Mouse (Mus musculus): ENCODE measurements around the gene Lrrfip1. TPM values are rescaled to one million over a fixed set of nuclear protein-coding genes. Genes with fewer than 3 reads are reported as not detected.
A peak's percentile ranks its signal among the peaks of the same experiment; 100 is the strongest.

Gene Lrrfip1
- total RNA-seq, 2 experiments from 2014 or later = 29.4 to 42.4 TPM

DNA sequence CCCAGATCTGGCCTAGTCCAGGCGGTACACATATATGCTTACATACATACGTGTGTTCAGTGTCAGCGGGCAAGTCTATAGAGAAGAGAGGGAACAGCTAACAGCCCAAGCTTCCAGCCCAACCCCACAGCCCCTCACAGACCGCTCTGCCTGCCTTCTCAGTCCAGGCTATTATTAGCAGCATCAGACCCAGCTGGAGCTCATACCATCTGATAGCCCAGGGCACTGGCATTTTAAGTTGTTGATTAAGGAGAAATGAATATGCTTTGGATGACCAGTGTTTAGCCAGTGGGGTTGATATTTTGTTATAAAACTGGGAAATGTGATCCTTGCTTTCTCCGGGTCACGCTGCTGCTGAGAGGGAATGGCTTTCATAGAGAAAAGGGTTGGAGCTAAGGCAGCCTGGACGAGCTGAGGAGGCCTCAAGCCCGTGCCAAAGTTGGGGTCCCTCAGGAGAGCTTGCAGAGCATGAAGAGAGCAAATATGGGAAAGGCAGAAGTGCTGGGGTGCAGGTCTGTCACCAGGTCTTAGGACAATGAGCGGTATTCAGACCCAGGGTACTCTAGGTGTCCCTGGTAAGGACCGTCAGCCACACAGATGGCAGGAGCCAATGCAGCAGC is 73.2 kb downstream of the Lrrfip1 start:
- no peak for ATAC-seq (replicated peaks; ENCODE audit: low FRiP score, low TSS enrichment, poor library complexity, severe bottlenecking)

- ATAC-seq (replicated peaks; ENCODE audit: low FRiP score, low TSS enrichment, poor library complexity, severe bottlenecking) = no peak
Measured at GRCm38 (mm10) chr1:91076946-91077345, 78.4 kb downstream of the Lrrfip1 start.

DNA sequence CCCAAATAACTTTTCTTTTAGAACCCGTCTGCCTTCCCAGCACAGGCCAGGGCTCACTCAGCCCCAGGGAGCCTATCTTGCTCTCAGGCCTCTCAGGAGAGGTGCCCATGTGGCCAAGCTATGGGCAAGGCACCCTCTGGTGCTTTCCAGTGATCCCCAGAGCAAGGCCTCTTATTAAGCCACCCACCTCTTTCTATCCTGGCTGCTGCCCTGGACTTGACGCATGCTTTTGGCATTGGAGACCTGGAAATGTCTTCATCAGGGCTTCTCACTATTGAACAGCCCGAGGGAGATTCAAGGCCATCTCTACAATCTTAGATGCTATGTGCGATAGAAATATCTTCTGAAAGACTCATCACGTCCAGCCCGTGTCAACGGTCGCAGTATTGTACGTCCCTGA is 78.9 kb downstream of the Lrrfip1 start:
- no peak for ATAC-seq (replicated peaks; ENCODE audit: low FRiP score, low TSS enrichment, poor library complexity, severe bottlenecking)

GRCm38 (mm10) chr1:91077980-91078379 is 79.4 kb downstream of the Lrrfip1 start:
- no peak for ATAC-seq (replicated peaks; ENCODE audit: low FRiP score, low TSS enrichment, poor library complexity, severe bottlenecking)

DNA sequence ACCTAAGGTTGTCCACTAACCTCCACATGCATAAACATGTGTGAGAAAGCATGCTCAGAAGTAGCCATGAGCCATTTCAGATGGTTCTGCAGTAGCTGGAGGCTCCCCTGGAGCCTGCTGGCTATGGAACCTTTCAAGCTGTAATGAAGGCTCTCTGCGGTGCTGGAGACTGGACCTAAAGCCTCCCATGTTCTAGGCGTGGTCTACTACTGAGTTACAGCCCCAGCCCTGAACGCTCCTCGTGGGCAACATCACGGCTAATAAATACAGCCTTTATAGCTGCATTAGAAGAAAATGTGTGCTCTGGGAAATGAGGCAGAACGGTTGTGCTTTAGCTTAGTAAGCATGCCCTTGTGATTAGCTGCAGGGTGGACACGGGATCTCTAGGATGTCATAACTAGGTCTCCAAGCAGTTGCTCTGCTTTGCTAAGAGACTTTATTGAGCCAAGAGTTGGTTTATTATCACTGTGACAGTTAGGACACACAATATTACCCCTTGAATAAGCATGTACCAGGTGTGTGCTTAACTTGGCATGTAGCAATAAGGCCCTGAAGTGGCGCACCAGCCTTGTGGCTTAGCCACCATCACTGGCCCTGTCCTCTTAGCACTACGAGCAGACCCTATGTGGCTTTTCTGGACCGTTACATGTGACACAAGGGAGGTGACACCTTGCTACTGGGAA is 81.3 kb downstream of the Lrrfip1 start:
- ATAC-seq (replicated peaks; ENCODE audit: low FRiP score, low TSS enrichment, poor library complexity, severe bottlenecking) = no peak

DNA sequence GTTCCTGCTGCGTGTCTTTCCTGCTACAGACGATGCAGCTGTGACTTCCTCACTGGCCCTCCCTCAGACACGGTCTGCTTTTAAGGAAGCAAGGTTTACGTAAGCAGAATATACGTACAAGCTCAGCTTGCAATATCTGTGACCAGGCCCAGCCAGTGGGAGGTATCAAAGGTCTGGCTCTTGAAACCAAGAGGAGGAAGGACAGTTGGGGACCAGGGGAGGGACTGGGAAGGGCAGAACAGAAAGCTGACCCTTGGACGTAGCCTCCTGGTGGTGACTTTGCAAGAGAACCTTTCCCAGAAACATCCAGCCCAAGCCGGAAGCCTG is 81.8 kb downstream of the Lrrfip1 start:
- ATAC-seq (replicated peaks; ENCODE audit: low FRiP score, low TSS enrichment, poor library complexity, severe bottlenecking) = peak; percentile 48; the same call in 1 of the 2 replicates

DNA sequence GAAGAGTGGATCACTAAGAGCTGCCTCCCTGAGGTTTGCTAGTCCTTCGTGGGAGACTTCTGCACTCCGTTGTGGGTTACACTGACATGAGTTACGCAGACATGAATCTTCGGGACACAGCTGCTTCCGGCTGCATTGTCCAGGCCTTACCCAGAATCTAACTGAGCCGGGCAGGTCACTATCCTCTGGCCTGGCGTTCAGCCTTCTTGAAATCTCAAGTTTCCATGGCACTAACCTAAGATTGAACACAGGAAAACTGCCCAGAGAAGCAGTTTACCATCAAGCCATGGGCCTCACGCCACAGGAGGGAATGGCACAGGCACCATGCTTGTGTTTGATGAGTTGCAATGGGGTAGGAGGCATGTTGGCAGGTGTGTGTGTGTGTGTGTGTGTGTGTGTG is 85.8 kb downstream of the Lrrfip1 start:
- ATAC-seq (replicated peaks; ENCODE audit: low FRiP score, low TSS enrichment, poor library complexity, severe bottlenecking) = no peak

- no peak for ATAC-seq (replicated peaks; ENCODE audit: low FRiP score, low TSS enrichment, poor library complexity, severe bottlenecking)
Measured at GRCm38 (mm10) chr1:91085009-91085408, 86.5 kb downstream of the Lrrfip1 start.

- ATAC-seq (replicated peaks; ENCODE audit: low FRiP score, low TSS enrichment, poor library complexity, severe bottlenecking) = no peak
Measured at GRCm38 (mm10) chr1:91085686-91086085, 87.1 kb downstream of the Lrrfip1 start.

GRCm38 (mm10) chr1:91086325-91086724 is 87.8 kb downstream of the Lrrfip1 start:
- no peak for ATAC-seq (replicated peaks; ENCODE audit: low FRiP score, low TSS enrichment, poor library complexity, severe bottlenecking)

- ATAC-seq (replicated peaks; ENCODE audit: low FRiP score, low TSS enrichment, poor library complexity, severe bottlenecking) = no peak
Measured at GRCm38 (mm10) chr1:91086748-91087147, 88.2 kb downstream of the Lrrfip1 start.

DNA sequence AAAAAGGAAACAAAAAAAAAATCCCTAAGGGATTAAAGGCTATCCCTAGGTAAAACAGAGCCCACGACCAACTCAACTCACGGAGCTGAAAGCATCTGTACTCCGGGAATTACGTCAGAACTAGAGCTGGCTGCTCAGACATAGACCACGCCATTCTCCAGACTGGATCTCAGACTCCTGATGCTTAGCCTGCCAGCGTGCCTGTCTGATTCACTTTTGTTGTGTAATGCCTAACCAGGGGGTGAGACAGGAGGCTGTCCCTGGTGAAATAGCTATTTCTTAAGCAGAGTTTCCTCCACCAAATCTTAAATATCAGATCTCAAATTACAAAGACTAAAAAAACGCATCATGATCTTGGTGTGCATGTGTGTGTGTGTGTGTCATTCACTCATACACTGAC is 89.5 kb downstream of the Lrrfip1 start:
- ATAC-seq (replicated peaks; ENCODE audit: low FRiP score, low TSS enrichment, poor library complexity, severe bottlenecking) = no peak

DNA sequence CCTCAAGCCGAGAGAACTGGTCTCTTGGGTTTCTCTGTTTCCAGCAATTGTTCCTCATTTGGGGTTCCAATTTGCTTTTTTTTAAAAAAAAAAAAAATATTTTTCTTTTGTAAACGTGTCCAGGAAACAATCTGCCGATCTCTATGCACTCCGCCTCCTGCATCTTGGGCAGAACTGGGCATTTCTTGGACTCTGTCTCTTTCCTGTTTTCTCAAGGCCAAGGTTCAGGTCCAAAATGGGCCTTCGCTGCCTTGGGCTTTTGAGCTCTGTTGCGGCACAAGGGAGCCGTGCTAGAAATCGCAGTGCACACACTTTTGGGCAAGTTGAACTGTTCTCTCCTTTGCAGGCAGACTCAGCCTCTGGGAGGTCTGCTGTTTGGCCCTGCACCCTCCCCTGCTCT is 90.4 kb downstream of the Lrrfip1 start:
- ATAC-seq (replicated peaks; ENCODE audit: low FRiP score, low TSS enrichment, poor library complexity, severe bottlenecking) = no peak

DNA sequence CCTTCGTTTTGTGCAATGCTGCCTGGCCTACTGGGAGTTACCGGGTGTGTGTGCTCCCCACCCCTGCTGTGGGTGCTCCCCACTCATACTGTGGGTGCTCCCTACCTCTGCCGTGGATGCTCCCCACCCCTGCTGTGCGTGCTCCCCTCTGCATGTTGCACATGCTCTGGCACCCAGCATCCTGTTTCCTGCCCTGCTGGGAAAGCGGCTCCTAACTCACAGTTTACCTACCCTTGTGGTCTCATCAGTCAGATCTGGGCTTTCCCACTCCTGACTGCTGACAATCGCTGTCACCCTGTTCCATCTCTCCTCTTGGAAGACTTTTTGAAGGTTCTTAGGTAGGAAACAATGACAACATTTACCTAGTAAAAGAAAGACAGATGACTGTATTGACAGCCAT is 91.9 kb downstream of the Lrrfip1 start:
- no peak for ATAC-seq (replicated peaks; ENCODE audit: low FRiP score, low TSS enrichment, poor library complexity, severe bottlenecking)

DNA sequence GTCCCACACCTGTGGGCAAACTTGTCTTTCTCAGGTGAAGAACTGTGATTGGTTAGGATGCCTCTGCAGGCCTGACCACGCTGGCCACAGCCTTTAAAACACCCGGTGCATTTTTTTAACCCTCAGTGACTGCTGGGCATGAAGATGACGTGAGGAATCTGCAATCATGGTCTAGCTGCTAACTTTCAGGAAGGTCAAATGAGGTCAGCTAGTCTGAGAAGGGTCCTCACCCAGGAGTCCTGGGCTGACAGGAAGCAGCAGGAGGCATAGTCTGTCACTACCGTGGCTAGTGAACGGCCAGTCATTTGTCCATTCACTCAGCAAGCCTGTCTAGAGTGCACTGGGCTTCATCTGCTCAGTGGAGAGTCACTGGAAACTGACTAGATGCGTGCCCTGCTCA is 93.9 kb downstream of the Lrrfip1 start:
- no peak for ATAC-seq (replicated peaks; ENCODE audit: low FRiP score, low TSS enrichment, poor library complexity, severe bottlenecking)

- no peak for ATAC-seq (replicated peaks; ENCODE audit: low FRiP score, low TSS enrichment, poor library complexity, severe bottlenecking)
Measured at GRCm38 (mm10) chr1:91093296-91093695, 94.8 kb downstream of the Lrrfip1 start.

GRCm38 (mm10) chr1:91094001-91094400 is 95.5 kb downstream of the Lrrfip1 start:
- ATAC-seq (replicated peaks; ENCODE audit: low FRiP score, low TSS enrichment, poor library complexity, severe bottlenecking) = 0 out of 2 replicates have a peak, but pooled peaks have one; percentile 27

DNA sequence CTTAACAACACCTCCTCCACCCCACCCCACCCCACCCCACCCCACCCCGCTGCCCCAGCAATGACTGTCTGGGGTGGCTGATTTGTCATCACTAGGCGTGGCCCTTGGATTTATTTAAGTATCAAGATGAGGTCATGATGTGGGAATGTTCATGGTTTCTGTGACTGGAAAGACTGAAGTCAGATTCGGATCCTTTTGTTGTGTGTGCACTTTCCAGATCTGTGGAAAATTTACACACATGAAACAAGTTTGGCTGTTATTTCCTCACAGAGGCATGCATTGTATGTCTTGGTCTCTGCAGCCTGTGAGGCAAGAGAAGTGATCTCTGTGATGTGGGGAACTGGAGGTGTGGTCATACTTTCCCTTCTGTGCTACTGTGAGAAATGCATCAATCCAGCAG is 96.7 kb downstream of the Lrrfip1 start:
- no peak for ATAC-seq (replicated peaks; ENCODE audit: low FRiP score, low TSS enrichment, poor library complexity, severe bottlenecking)

DNA sequence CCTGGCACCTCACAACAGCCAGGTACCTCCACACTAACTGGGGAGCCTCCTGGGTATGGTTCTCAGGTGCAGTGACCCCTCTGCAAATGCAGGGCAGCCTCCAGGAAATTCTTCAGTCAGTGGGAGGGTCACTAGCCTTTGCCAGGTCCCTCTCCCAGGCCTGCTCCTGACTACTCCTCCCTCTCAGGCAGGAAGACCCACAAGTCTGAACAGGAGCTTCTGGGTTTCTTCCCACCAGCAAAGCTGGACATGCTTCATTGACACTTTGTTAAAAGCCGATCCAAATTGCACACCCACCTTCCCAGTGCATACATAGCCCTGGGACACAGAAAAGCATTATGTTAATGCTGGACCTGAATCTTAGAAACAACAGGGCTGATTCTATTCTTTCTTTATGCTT is 97.3 kb downstream of the Lrrfip1 start:
- no peak for ATAC-seq (replicated peaks; ENCODE audit: low FRiP score, low TSS enrichment, poor library complexity, severe bottlenecking)

GRCm38 (mm10) chr1:91096490-91096889 is 98.0 kb downstream of the Lrrfip1 start:
- ATAC-seq (replicated peaks; ENCODE audit: low FRiP score, low TSS enrichment, poor library complexity, severe bottlenecking) = no peak

DNA sequence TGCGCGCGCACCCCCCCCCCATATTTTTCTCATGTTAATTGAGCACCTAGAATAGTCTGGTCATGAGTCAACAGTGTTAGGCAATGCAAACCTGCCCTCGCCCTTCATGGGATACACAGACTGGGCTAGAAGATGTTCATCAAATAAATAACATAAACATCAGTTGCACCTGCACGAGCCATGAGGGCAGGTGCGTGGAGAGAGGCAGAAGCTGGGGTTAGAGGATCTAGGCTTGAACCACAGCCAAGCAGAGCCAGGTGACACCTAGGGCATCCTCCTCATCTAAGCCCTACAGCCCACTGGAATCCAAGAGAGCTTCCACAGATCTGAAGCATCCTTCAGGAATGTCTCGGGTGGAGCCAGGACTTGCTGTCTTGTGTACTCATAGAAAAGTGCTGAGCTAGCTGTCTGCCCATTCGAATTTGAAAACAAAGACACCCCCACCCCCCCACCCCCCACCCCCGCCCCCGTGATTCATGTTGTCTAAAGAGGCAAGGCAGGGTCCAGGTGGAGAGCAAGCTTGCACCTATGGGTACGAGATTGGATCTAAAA is 98.8 kb downstream of the Lrrfip1 start:
- no peak for ATAC-seq (replicated peaks; ENCODE audit: low FRiP score, low TSS enrichment, poor library complexity, severe bottlenecking)
